ENCODE assay signal across 9 mouse cellular contexts in genomic region chr17:36942391-36942790, GRCm38 (mm10). TPM values are rescaled to one million over a fixed set of nuclear protein-coding genes. Genes with fewer than 3 reads are reported as not detected.
DNase-seq lines count a peak whose midpoint lies in the region; TF ChIP-seq lines count a peak whose summit lies in the region.
"Had no signal": no experiment of that assay in that cellular context is flagged by ENCODE, and none has a peak within 500 bp of the region (broad histone marks: within the 10 kb centered on the region; RNA-seq: fewer than 3 reads in every experiment).

No protein-coding gene starts in this region.

- no peaks in the 10 kb centered on the region for H3K4me1 ChIP-seq in lung, adult 2 months (ENCODE audit: control insufficient read depth, insufficient read depth, low read length)

- peak; percentile 67 to 68 for DNase-seq in frontal cortex, postnatal 36 days (ENCODE audit: low spot score in 2 of 2)
- DNase-seq in frontal cortex, postnatal 14 days (ENCODE audit: low spot score in 2 of 2) = no peak
- peak; percentile 78 for DNase-seq in cerebellum, adult 11 months
- DNase-seq in heart, adult 8-10 months (ENCODE audit: low spot score) = peak; percentile 57
- peak; percentile 54 for DNase-seq in kidney, adult 18-20 months
- peak; percentile 87 for DNase-seq in lung, adult 2 months
- peak; percentile 47 for DNase-seq in ovary, postnatal 14 days (ENCODE audit: low spot score)
- no peak for DNase-seq in spleen, adult 18-20 months

- WGBS in lung, adult 2 months = 22% methylated on average over 10 of the region's 10 CpGs

- H3K4me3 ChIP-seq in lung, adult 2 months (replicated peaks; ENCODE audit: extremely low read depth, low read depth, low read length) = peak overlapping the region; percentile 51

- TF ChIP-seq POLR2A in lung, adult 2 months (IDR thresholded peaks at IDR 0.05; ENCODE audit: borderline replicate concordance, extremely low read depth, low read depth, low read length) = no peak

- TF ChIP-seq CTCF in lung, adult 2 months (IDR thresholded peaks at IDR 0.05; ENCODE audit: insufficient read depth, low read length) = no peak

RNA-seq across cellular contexts. Expression of gene Rnf39, which starts 0.3 kb away (rescaled TPM):
- 1 to 10 TPM in 3 of 4 experiments, under 1 TPM in 1; 0.71 to 1.9 (median 1.4) TPM for total RNA-seq in heart, adult 8-10 months (2022)
- polyA plus RNA-seq in lung, adult 2 months (2012; rRNA removed) = 34.4 and 42.1 TPM in 2 replicates

RNA-seq across cellular contexts. Expression of gene Ppp1r11, which starts 9.2 kb away (rescaled TPM):
- total RNA-seq in heart, adult 8-10 months (2022) = 100 to 1,000 TPM in 2 of 4 experiments, 10 to 100 TPM in 2; 89.3 to 121 (median 108) TPM
- 42.8 and 58.3 TPM in 2 replicates for polyA plus RNA-seq in lung, adult 2 months (2012; rRNA removed)

RNA-seq across cellular contexts. Expression of gene Znrd1, which starts 16.0 kb away (rescaled TPM):
- total RNA-seq in heart, adult 8-10 months (2022) = 10 to 100 TPM; 22.3 to 27.7 (median 26.2) TPM
- polyA plus RNA-seq in lung, adult 2 months (2012; rRNA removed) = 23.8 and 30.3 TPM in 2 replicates

RNA-seq across cellular contexts. Expression of gene Znrd1as, which starts 16.0 kb away (rescaled TPM):
- total RNA-seq in heart, adult 8-10 months (2022) = 10 to 100 TPM; 13.8 to 22.2 (median 15.3) TPM
- 1.1 and 1.4 TPM in 2 replicates for polyA plus RNA-seq in lung, adult 2 months (2012; rRNA removed)

RNA-seq across cellular contexts. Expression of gene 2410137M14Rik, which starts 38.6 kb away (rescaled TPM):
- 1 to 10 TPM in 2 of 4 experiments, under 1 TPM in 2; 0.50 to 1.4 (median 0.90) TPM for total RNA-seq in heart, adult 8-10 months (2022)
- 0.14 and 0.18 TPM in 2 replicates for polyA plus RNA-seq in lung, adult 2 months (2012; rRNA removed)
- total RNA-seq: layer of hippocampus, adult 18-20 months had no signal

Comparison
In these comparisons a context has a peak if more than half of its experiments do, and no peak if none do; other contexts are left out.
1. DNase-seq: peak in frontal cortex, postnatal 36 days (2 of 2), cerebellum, adult 11 months (single experiment), heart, adult 8-10 months (single experiment), kidney, adult 18-20 months (single experiment), lung, adult 2 months (single experiment) and ovary, postnatal 14 days (single experiment); none in frontal cortex, postnatal 14 days (0 of 2) and spleen, adult 18-20 months (0 of 2).